Mouse (Mus musculus) lung, embryonic 15.5 days (tissue): Measurements from ENCODE around the gene Cdyl2. TPM values are rescaled to one million over a fixed set of nuclear protein-coding genes. Genes with fewer than 3 reads are reported as not detected.
A peak's percentile ranks its signal among the peaks of the same experiment; 100 is the strongest.

Experiments used
- ATAC-seq: fragments of 200-750 bp; cut with Nextera tagmentation; 2 replicates; pipeline ENCODE4 v1.8.0; 2017; ENCODE audit warnings: moderate number of reproducible peaks, borderline replicate concordance; ENCODE audit not compliant: low FRiP score, low TSS enrichment; ENCODE audit errors: extremely low read depth
- H3K27ac ChIP-seq: fragments of 300-500 bp; sonication (generic); 2 replicates; pipeline ENCODE4 v1.5.1; 2015; ENCODE audit warnings: moderate library complexity, mild to moderate bottlenecking, inconsistent platforms
- H3K27me3 ChIP-seq: fragments of 300-500 bp; sonication (generic); 2 replicates; pipeline ENCODE4 v1.6.1; 2015; ENCODE audit warnings: inconsistent platforms
- H3K36me3 ChIP-seq: fragments of 300-500 bp; sonication (generic); 2 replicates; pipeline ENCODE4 v1.6.1; 2015; ENCODE audit warnings: inconsistent platforms
- H3K4me1 ChIP-seq: fragments of 300-500 bp; sonication (generic); 2 replicates; pipeline ENCODE4 v1.6.1; 2015; ENCODE audit warnings: inconsistent platforms
- H3K4me2 ChIP-seq: fragments of 300-500 bp; sonication (generic); 2 replicates; pipeline ENCODE4 v1.6.1; 2015; ENCODE audit warnings: inconsistent platforms, mild to moderate bottlenecking, moderate library complexity
- H3K4me3 ChIP-seq: fragments of 300-500 bp; sonication (generic); 2 replicates; pipeline ENCODE4 v1.5.1; 2015; ENCODE audit warnings: mild to moderate bottlenecking, inconsistent platforms
- H3K9ac ChIP-seq: fragments of 300-500 bp; sonication (generic); 2 replicates; pipeline ENCODE4 v1.6.1; 2015; ENCODE audit warnings: inconsistent platforms
- H3K9me3 ChIP-seq: fragments of 300-500 bp; sonication (generic); 2 replicates; pipeline ENCODE4 v1.6.1; 2016; ENCODE audit warnings: inconsistent platforms
- WGBS: fragments of 180-500 bp; shearing (Covaris S2); methylation state at CpG from one replicate; pipeline ENCODE4 v1.1.7; 2015; 5-methylcytosine and 5-hydroxymethylcytosine counted together
- polyA plus RNA-seq: library from polyadenylated mRNA; unstranded; fragments of >200 nt; fragmentation: Nextera tagmentation; extraction: Ambion mirVana; gene quantifications from 2 replicates; pipeline ENCODE4 v1.2.1, GENCODE M21; 2015

The Cdyl2 gene
- polyA plus RNA-seq, 1 experiment from 2014 or later: 6.9 TPM

DNA sequence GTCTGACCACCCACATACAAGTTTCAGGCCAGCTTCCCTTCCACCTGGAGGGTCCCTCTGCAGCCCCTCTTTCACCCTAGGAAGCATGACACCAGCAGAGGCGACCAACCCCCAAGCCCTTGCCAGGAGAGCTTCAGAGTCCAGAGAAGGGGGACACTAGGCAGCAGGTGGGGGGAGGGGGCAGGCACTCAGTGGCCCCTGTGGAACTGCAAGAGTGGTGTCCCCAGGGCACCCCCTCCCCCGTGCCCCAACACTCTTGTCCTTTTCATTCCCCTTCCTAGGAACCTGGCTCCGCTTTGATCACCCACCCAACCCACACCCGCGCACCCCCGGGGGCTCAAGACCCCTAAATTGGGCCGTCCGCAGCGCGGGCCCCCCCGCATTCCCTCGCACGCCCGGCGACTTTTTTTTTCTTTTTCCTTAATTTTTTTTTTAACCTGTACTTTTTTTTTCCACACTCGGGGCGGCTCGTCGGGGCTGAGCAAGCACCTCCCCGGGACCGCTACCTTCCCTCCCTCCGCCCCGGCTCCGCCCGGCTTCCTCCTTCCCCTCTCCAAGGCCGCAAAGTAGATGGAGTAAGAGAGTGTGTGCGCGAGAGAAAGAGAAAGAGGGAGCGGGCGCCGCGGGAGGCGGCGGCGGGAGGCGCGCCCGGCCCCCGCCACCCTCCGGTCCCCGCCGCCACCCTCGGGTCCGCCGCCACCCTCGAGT lies 661 bp downstream of the Cdyl2 start:
- H3K27ac ChIP-seq: peak overlapping the region; percentile 84
- 0 out of 2 replicates have a peak, but pooled peaks cover 2% of the 10 kb centered on the region for H3K36me3 ChIP-seq
- H3K9ac ChIP-seq: peak overlapping the region; percentile 78
- H3K9me3 ChIP-seq: no peaks in the 10 kb centered on the region
- 1% methylated on average over 26 of the region's 46 CpGs for WGBS
- H3K4me1 ChIP-seq: peaks cover 14% of the 10 kb centered on the region
- peaks cover 15% of the 10 kb centered on the region for H3K27me3 ChIP-seq
- peak overlapping the region; percentile 90 for H3K4me3 ChIP-seq
- ATAC-seq: peak; percentile 78; the same call in 1 of the 2 replicates
- peak overlapping the region; percentile 87 for H3K4me2 ChIP-seq

DNA sequence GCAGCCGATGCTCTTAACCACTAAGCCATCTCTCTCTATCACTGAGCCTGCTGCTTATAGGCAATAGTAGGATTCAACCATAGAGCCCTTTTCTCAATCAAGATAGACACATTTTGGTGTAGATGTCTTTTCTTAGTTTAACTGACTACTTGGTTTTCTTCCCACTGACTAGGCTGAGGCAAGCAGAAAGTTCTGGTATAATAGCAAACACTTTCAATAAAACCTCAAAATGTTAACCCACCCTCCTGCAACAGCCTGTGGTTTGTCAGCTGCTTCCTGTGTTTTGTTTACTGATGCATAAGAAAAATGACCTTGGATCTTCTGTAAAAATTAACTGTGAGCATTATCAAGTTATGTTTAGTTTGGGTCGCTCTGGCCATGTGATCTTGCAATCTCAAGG lies 11.3 kb downstream of the Cdyl2 start:
- 67% methylated on average over 2 of the region's 2 CpGs for WGBS
- Histone ChIP-seq H3K27me3 (no peaks in the 10 kb centered on the region), H3K4me2 (no peak overlapping the region), H3K4me3 (no peak overlapping the region), H3K27ac (no peak overlapping the region), H3K9ac (no peak overlapping the region), H3K9me3 (no peaks in the 10 kb centered on the region), H3K36me3 (no peaks in the 10 kb centered on the region), H3K4me1 (no peaks in the 10 kb centered on the region)
- no peak for ATAC-seq

DNA sequence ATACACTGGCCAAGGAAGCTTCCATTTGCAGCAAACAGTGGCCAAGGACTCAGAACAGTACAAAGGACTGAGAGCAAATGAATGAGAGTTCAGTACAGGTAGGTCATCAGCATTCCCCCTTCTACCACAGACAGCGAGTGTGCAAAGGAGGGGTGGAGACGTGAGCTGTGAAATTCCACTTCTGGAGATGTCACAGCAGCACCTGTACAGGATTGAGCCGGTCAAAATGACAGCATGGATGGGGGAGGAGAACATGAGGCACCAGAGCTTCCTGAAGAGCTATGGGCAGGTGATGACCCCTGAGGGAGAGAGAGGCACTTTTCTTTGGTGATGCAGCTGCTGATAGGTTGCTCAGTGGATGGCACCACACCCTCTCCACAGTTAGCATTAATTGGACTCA lies 25.3 kb downstream of the Cdyl2 start:
- Histone ChIP-seq H3K36me3 (no peaks in the 10 kb centered on the region), H3K27me3 (no peaks in the 10 kb centered on the region), H3K9me3 (no peaks in the 10 kb centered on the region), H3K4me2 (no peak overlapping the region), H3K4me3 (no peak overlapping the region), H3K27ac (no peak overlapping the region), H3K4me1 (no peaks in the 10 kb centered on the region), H3K9ac (no peak overlapping the region)
- WGBS: 76% methylated on average over 3 of the region's 3 CpGs
- ATAC-seq: no peak

DNA sequence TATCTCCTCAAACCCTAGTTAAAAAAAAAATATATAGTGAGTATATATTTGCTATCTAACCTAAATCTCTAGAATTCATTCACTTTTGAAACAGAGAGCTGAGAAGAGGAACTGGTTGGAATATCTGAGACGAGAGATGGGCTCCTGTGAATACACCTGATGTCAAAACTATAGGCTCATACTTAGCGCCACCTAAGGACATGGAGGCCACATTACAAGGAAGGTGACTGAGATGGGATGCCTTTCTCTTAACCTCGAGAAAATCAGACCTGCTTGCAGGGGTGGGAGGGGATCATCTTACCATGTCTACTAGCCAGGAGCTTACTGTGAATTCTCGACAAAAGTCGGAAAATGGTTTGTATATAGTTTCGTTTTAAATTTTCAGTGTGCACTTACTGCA lies 30.3 kb downstream of the Cdyl2 start:
- 81% methylated on average over 6 of the region's 6 CpGs for WGBS
- Histone ChIP-seq H3K27ac (no peak overlapping the region), H3K9ac (no peak overlapping the region)

DNA sequence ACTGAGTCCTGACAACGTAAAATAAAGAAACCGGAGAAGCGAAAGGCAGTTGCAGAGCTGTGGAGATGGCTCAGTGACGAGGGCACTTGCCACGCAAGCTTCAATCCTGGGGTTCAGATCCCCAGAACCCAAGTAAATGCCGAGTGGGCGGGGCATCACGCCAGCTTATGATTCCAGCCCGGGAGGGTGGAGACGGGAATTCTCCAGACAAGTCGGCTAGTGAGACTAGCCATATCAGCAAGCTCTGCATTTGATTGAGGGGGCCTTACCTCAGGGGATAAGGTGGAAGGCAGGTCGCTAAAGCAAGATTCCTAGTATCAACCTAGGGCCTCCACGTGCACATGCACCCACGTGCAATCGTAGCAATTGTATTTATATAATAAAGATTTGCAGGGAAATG lies 39.9 kb downstream of the Cdyl2 start:
- no peak overlapping the region for H3K9ac ChIP-seq
- no peak for ATAC-seq
- 73% methylated on average over 15 of the region's 15 CpGs for WGBS
- no peaks in the 10 kb centered on the region for H3K36me3 ChIP-seq
- H3K27ac ChIP-seq: no peak overlapping the region
- no peak overlapping the region for H3K4me3 ChIP-seq
- H3K4me1 ChIP-seq: no peaks in the 10 kb centered on the region
- no peak overlapping the region for H3K4me2 ChIP-seq
- H3K27me3 ChIP-seq: no peaks in the 10 kb centered on the region
- H3K9me3 ChIP-seq: no peaks in the 10 kb centered on the region

More for the DNA sequence above, 30.3 kb downstream of the Cdyl2 start:
- no peak overlapping the region for H3K4me3 ChIP-seq
- no peak for ATAC-seq
- no peaks in the 10 kb centered on the region for H3K27me3 ChIP-seq
- no peaks in the 10 kb centered on the region for H3K4me1 ChIP-seq
- H3K36me3 ChIP-seq: no peaks in the 10 kb centered on the region
- no peaks in the 10 kb centered on the region for H3K9me3 ChIP-seq
- no peak overlapping the region for H3K4me2 ChIP-seq

DNA sequence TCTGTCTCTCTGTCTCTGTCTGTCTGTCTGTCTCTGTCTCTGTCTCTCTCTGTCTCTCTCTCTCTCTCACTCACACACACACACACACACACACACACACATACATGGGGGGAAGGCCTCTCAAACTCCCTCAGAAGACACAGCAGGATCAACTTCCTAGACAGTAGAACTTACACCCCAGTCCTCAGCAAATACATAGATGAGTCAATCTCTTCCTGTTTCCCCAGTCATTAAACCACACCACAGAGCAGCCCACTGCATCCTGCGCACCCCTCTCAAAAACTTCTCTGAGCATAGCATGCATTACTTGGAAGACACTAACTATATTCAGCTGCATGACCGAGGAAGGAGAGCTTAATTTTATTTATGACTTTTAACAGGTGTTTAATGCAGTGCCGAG lies 43.0 kb downstream of the Cdyl2 start:
- 90% methylated on average over 3 of the region's 3 CpGs for WGBS

DNA sequence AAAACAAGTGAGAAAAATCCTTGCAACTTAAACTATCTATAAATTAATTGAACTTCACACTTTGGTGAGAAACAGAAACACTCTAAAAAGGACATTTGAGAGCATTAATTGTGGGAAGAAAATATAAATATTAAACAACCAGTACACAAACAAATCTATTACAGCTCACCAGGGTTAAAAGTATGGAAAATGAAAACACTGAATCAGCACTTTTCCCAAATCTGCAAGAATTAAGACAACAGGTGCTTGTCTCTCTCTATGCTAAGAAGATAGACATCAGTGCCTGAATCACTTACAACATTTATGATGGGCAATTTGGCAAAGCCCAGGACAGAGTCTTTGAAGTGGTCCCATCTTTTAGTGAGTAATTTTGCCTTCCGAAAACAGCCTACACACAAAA lies 56.6 kb downstream of the Cdyl2 start:
- Histone ChIP-seq H3K36me3 (no peaks in the 10 kb centered on the region), H3K4me3 (no peak overlapping the region), H3K4me2 (no peak overlapping the region), H3K4me1 (no peaks in the 10 kb centered on the region), H3K27ac (no peak overlapping the region), H3K9me3 (no peaks in the 10 kb centered on the region), H3K9ac (no peak overlapping the region), H3K27me3 (no peaks in the 10 kb centered on the region)
- WGBS: 92% methylated on average over 1 of the region's 1 CpGs
- no peak for ATAC-seq

More for the DNA sequence above, 43.0 kb downstream of the Cdyl2 start:
- no peak overlapping the region for H3K27ac ChIP-seq
- no peaks in the 10 kb centered on the region for H3K4me1 ChIP-seq
- no peak overlapping the region for H3K4me3 ChIP-seq
- no peak overlapping the region for H3K9ac ChIP-seq
- no peaks in the 10 kb centered on the region for H3K36me3 ChIP-seq
- ATAC-seq: no peak
- no peaks in the 10 kb centered on the region for H3K27me3 ChIP-seq
- H3K4me2 ChIP-seq: no peak overlapping the region
- H3K9me3 ChIP-seq: no peaks in the 10 kb centered on the region

DNA sequence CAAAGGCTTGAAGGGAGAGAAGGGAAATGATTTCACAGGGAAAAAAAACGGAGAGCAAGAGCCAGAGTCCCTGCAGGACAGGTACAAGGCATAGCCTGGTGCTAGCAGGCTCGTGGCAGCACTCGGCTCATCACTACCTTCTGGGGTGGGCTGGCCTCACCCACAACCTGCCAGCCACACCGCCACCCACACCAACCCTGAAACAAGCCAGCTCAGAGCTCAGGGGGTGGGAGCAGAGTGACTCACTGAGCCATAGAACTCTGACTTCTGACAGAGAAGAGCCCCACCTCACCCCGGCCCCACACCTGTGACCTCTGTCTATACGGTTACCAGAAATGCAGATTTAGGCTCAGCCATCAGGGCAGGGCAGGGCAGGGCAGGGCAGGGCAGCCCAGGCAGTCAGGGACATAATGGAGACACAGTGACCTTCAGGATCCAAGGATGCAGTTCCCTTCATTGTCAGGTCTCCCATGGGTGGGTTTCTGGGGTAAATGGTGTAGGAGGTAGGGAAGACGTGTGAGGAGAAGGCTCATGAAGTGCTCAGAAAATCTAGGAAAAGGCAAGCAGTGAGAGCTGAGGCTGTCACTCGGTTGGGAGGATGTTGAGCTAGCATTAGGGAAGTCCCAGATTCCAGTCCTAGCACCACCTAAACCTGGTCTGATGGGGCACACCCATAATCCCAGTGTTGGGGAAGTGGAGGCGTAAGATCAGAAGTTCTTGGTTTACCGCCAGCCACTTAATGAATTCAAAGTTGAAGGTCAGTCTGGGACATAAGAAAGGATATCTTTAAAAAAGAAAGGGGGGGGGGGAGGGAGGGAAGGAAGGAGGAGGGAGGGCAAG lies 58.6 kb downstream of the Cdyl2 start:
- 62% methylated on average over 10 of the region's 10 CpGs for WGBS
- no peaks in the 10 kb centered on the region for H3K27me3 ChIP-seq
- H3K4me1 ChIP-seq: no peaks in the 10 kb centered on the region
- H3K4me2 ChIP-seq: no peak overlapping the region
- H3K4me3 ChIP-seq: no peak overlapping the region
- no peaks in the 10 kb centered on the region for H3K36me3 ChIP-seq
- H3K9me3 ChIP-seq: no peaks in the 10 kb centered on the region
- H3K27ac ChIP-seq: no peak overlapping the region
- H3K9ac ChIP-seq: no peak overlapping the region
- ATAC-seq: no peak

DNA sequence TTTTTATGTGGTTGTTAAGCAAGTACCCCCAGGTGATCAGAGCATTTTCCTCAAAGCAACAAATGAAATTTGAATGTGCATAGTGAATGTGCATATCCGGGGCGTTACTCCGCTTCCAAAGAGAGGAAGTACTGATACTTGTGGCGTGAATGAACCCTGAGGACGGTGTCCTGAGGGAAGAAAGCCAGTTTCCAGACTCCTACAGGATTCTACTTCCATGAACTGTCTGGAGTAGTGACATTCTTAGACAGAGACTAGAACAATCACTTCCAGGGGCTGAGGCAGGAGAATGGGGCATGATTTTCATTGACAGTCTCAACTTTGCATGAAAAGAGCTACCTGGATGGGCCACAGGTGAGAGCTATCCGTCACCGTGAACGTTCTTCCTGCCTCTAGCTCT lies 59.3 kb downstream of the Cdyl2 start:
- 76% methylated on average over 8 of the region's 8 CpGs for WGBS
- no peaks in the 10 kb centered on the region for H3K36me3 ChIP-seq
- H3K9me3 ChIP-seq: no peaks in the 10 kb centered on the region

DNA sequence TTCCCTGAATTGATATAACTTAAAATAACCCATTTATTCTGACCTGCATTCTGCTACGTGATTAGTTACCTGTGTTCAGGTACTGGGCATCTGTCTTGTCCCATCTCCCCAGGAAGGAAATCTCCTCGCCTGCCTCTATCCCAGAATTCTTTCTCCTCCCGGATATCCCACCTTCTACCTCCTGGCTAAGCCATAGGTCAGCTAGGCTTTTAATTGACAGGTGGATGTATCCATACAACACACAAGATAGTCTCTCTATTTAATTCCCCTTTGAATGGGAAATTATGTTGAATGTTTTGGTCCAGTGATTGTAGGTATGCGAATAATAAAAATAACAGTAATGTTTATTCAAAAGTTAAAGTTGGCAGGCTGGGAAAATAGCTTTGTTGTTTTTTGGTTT lies 59.7 kb downstream of the Cdyl2 start:
- Histone ChIP-seq H3K9me3 (no peaks in the 10 kb centered on the region), H3K4me2 (no peak overlapping the region), H3K27ac (no peak overlapping the region), H3K4me3 (no peak overlapping the region), H3K4me1 (no peaks in the 10 kb centered on the region), H3K27me3 (no peaks in the 10 kb centered on the region), H3K36me3 (no peaks in the 10 kb centered on the region), H3K9ac (no peak overlapping the region)
- 80% methylated on average over 4 of the region's 4 CpGs for WGBS
- ATAC-seq: no peak

More for the DNA sequence above, 59.3 kb downstream of the Cdyl2 start:
- no peak overlapping the region for H3K4me3 ChIP-seq
- H3K27ac ChIP-seq: no peak overlapping the region
- ATAC-seq: no peak
- H3K9ac ChIP-seq: no peak overlapping the region
- no peaks in the 10 kb centered on the region for H3K27me3 ChIP-seq
- no peak overlapping the region for H3K4me2 ChIP-seq
- H3K4me1 ChIP-seq: no peaks in the 10 kb centered on the region

DNA sequence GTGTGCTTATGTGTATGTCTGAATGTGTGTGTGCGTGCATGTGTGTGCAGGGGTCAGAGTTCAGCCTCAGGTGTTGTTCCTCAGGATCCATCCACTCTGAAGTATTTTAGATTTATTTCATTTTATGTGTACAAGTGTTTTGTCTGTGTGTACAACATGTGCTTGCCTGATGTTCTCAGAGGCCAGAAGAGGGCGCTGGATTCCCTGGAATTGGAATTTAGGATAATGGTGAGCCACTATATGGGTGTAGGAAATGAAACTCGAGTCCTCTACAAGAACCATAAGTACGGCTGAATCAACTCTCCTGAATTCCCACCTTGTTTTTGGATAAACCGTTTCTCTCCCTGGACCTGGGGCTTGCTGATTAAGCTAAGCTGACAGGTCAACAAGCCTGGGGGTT lies 61.2 kb downstream of the Cdyl2 start:
- Histone ChIP-seq H3K27me3 (no peaks in the 10 kb centered on the region), H3K27ac (no peak overlapping the region), H3K4me2 (no peak overlapping the region), H3K9ac (no peak overlapping the region), H3K4me3 (no peak overlapping the region), H3K4me1 (no peaks in the 10 kb centered on the region), H3K36me3 (no peaks in the 10 kb centered on the region), H3K9me3 (no peaks in the 10 kb centered on the region)
- 53% methylated on average over 5 of the region's 5 CpGs for WGBS
- ATAC-seq: no peak

DNA sequence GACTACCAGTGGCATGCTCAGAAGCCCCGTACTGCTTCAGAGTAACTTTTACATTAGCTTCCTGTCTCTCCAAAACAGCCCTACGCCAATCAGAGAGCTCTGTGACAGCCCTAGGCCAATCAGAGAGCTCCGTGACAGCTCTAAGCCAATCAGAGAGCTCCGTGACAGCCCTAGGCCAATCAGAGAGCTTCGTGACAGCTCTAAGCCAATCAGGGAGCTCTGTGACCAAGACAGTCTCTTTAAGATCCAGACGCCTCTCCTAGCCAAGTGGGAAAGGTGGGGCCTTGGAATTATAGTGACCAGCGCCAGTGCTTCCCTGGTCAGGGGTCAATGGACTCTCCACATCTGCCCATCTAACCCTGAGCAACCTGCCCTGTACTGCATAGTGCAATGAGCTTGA lies 62.2 kb downstream of the Cdyl2 start:
- no peak overlapping the region for H3K4me3 ChIP-seq
- H3K4me1 ChIP-seq: no peaks in the 10 kb centered on the region
- no peak overlapping the region for H3K9ac ChIP-seq
- H3K9me3 ChIP-seq: no peaks in the 10 kb centered on the region
- H3K4me2 ChIP-seq: no peak overlapping the region
- no peaks in the 10 kb centered on the region for H3K27me3 ChIP-seq
- H3K27ac ChIP-seq: no peak overlapping the region
- WGBS: 82% methylated on average over 7 of the region's 7 CpGs
- H3K36me3 ChIP-seq: no peaks in the 10 kb centered on the region
- ATAC-seq: no peak
